Mouse (Mus musculus) CH12.LX (cell line): ENCODE results near the gene S100a16. TPM values are rescaled to one million over a fixed set of nuclear protein-coding genes. Genes with fewer than 3 reads are reported as not detected.

ENCODE experiments used
- DNase-seq: peaks from one replicate; pipeline ENCODE4 v3.0.0-alpha.2; 2013; ENCODE audit errors: extremely low read depth
- H3K27ac ChIP-seq: 2 replicates; pipeline ENCODE4 v1.5.1; 2012; ENCODE audit warnings: low read depth, mild to moderate bottlenecking, control low read depth, moderate library complexity; ENCODE audit not compliant: insufficient read depth
- H3K27me3 ChIP-seq: replicated peaks from 2 replicates; pipeline ENCODE3; 2012; ENCODE audit warnings: inconsistent platforms
- H3K36me3 ChIP-seq, 2 experiments: replicated peaks in 1 of 2; 2 replicates each; pipeline versions ENCODE3 to v1.6.1; 2012; ENCODE audit warnings: inconsistent platforms in 1 of 2, low read length in 1 of 2, mild to moderate bottlenecking in 1 of 2, mixed read lengths in 1 of 2, moderate library complexity in 1 of 2; ENCODE audit not compliant: control insufficient read depth in 1 of 2, insufficient read depth in 1 of 2
- H3K4me1 ChIP-seq, 2 experiments: 2 replicates each; pipeline ENCODE4 v1.6.1; 2012; ENCODE audit warnings: inconsistent platforms in 1 of 2, moderate library complexity in 1 of 2; ENCODE audit not compliant: insufficient read depth in 2 of 2, control insufficient read depth in 1 of 2
- H3K4me2 ChIP-seq: 2 replicates; pipeline ENCODE4 v1.6.1; 2012; ENCODE audit warnings: low read depth, mild to moderate bottlenecking, control low read depth; ENCODE audit not compliant: poor library complexity, insufficient read depth, severe bottlenecking
- H3K4me3 ChIP-seq, 3 experiments: fragments of 150-350 bp in 1 of 3; sonication (generic) in 1 of 3; replicated peaks in 1 of 3; 2 replicates each; pipeline versions ENCODE3 to v1.5.1; 2011 to 2012; ENCODE audit warnings: low read depth in 2 of 3, low read length in 2 of 3, mild to moderate bottlenecking in 2 of 3, moderate library complexity in 2 of 3, control low read depth in 1 of 3, improper control_type of control experiment in 1 of 3, inconsistent platforms in 1 of 3, mixed read lengths in 1 of 3; ENCODE audit not compliant: poor library complexity in 1 of 3
- H3K79me2 ChIP-seq: replicated peaks from 2 replicates; pipeline ENCODE4 v1.6.1; 2012; ENCODE audit warnings: mild to moderate bottlenecking, moderate library complexity; ENCODE audit not compliant: control insufficient read depth, poor library complexity, insufficient read depth, severe bottlenecking; ENCODE audit errors: extremely low read depth
- H3K9ac ChIP-seq: 2 replicates; pipeline ENCODE4 v1.6.1; 2012; ENCODE audit warnings: low read depth, mild to moderate bottlenecking, control low read depth, moderate library complexity; ENCODE audit not compliant: insufficient read depth
- H3K9me3 ChIP-seq: replicated peaks from 2 replicates; pipeline ENCODE3; 2012; ENCODE audit warnings: low read length, inconsistent platforms, mixed read lengths
- BHLHE40 ChIP-seq: IDR thresholded peaks from 2 replicates; pipeline ENCODE4 v1.6.1; 2011; ENCODE audit warnings: mild to moderate bottlenecking, low read depth, low read length, improper control_type of control experiment
- CTCF ChIP-seq, 2 experiments: IDR thresholded peaks in 1 of 2; conservative IDR thresholded peaks in 1 of 2; 2 replicates each; pipeline ENCODE4 v1.5.1; 2011 to 2012; ENCODE audit warnings: low read depth in 2 of 2, low read length in 2 of 2, improper control_type of control experiment in 1 of 2, inconsistent platforms in 1 of 2, mild to moderate bottlenecking in 1 of 2, moderate library complexity in 1 of 2
- ETS1 ChIP-seq: conservative IDR thresholded peaks from 2 replicates; pipeline ENCODE4 v1.6.1; 2012; ENCODE audit warnings: low read depth, mild to moderate bottlenecking, inconsistent platforms, low read length, improper control_type of control experiment, moderate library complexity
- IRF4 ChIP-seq: IDR thresholded peaks from 2 replicates; pipeline ENCODE4 v1.6.1; 2014; ENCODE audit warnings: low read depth, mild to moderate bottlenecking, inconsistent platforms, low read length, improper control_type of control experiment
- JUN ChIP-seq: IDR thresholded peaks from 2 replicates; pipeline ENCODE4 v1.6.1; 2011; ENCODE audit warnings: low read depth, mild to moderate bottlenecking, low read length, improper control_type of control experiment, moderate library complexity; ENCODE audit not compliant: insufficient read depth
- JUND ChIP-seq: conservative IDR thresholded peaks from 2 replicates; pipeline ENCODE4 v1.6.1; 2011; ENCODE audit warnings: low read depth, low read length, improper control_type of control experiment
- KAT2A ChIP-seq: IDR thresholded peaks from 2 replicates; pipeline ENCODE4 v1.6.1; 2012; ENCODE audit warnings: low read length, improper control_type of control experiment, inconsistent platforms; ENCODE audit not compliant: insufficient replicate concordance
- MXI1 ChIP-seq: IDR thresholded peaks from 2 replicates; pipeline ENCODE4 v1.6.1; 2011; ENCODE audit warnings: mild to moderate bottlenecking, low read depth, low read length, improper control_type of control experiment
- NRF1 ChIP-seq: IDR thresholded peaks from 2 replicates; pipeline ENCODE4 v1.6.1; 2014; ENCODE audit warnings: low read depth, mild to moderate bottlenecking, inconsistent platforms, low read length, improper control_type of control experiment, moderate library complexity
- RCOR1 ChIP-seq: conservative IDR thresholded peaks from 2 replicates; pipeline ENCODE4 v1.6.1; 2012; ENCODE audit warnings: low read depth, mild to moderate bottlenecking, inconsistent platforms, low read length, improper control_type of control experiment
- SIN3A ChIP-seq: IDR thresholded peaks from 2 replicates; pipeline ENCODE4 v1.6.1; 2012; ENCODE audit warnings: low read length, improper control_type of control experiment, inconsistent platforms
- SMC3 ChIP-seq: IDR thresholded peaks from 2 replicates; pipeline ENCODE4 v1.6.1; 2011; ENCODE audit warnings: low read depth, low read length, improper control_type of control experiment
- TCF12 ChIP-seq: IDR thresholded peaks from 2 replicates; pipeline ENCODE4 v1.6.1; 2014; ENCODE audit warnings: low read depth, mild to moderate bottlenecking, inconsistent platforms, low read length, improper control_type of control experiment
- ZC3H11A ChIP-seq: IDR thresholded peaks from 2 replicates; pipeline ENCODE4 v1.6.1; 2012; ENCODE audit warnings: low read depth, mild to moderate bottlenecking, inconsistent platforms, low read length, improper control_type of control experiment
- dilution Hi-C: fragments of 300-500 bp; cut with MboI; formaldehyde crosslinking; loops from 2 replicates; pipeline ENCODE4 v1.14.3; 2020; ENCODE audit warnings: low sequenced_read_pairs; ENCODE audit not compliant: extremely low pct_unique_long_range_greater_than_20kb, extremely low pct_ligation_motif_present
- in situ Hi-C: fragments of 300-500 bp; cut with MboI; formaldehyde crosslinking; loops from 3 replicates; pipeline ENCODE4 v1.14.3; 2019; ENCODE audit warnings: low sequenced_read_pairs, low pct_ligation_motif_present, low pct_unique_long_range_greater_than_20kb, mixed read lengths
- polyA plus RNA-seq: library from polyadenylated mRNA; unstranded; fragments of >175 nt; gene quantifications from 2 replicates; pipeline ENCODE4 v1.2.1, GENCODE M21; 2012; ENCODE audit warnings: low read depth; ENCODE audit not compliant: insufficient read length
- total RNA-seq, 2 experiments: library from RNA; depleted of rRNA; stranded (reverse); fragments of 300-350 nt in 1 of 2; fragments of >200 nt in 1 of 2; gene quantifications; 2 replicates each; pipeline ENCODE4 v1.2.3; 2012 to 2014

Gene S100a16
- total and polyA plus RNA-seq, 3 experiments = not detected

DNA sequence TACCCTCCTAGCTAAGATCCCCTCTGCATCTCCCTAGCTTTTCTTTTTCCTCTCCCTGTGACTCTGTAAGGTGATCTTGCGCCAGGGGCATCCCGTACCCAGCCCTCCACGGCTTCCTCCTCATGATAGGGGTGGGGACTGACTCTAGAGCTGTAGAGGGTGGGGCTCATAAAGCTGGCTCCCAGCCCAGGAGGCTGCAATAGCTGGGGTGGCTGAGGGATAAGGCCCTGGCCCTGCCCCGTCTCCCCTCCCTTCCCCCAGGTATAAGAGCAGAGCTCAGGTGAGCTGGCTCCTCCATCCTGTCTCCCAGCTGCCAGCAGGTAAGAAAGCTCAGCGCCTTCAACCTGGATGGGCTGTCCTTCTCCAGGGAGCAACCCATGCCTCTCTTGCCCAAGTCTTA lies 10.5 kb upstream of the S100a16 start, which contains the start of gene S100a14:
TSS of gene S100a14 (plus strand) at position 277 of the 400 bp plus-strand sequence.
- no peak for DNase-seq
- Histone ChIP-seq H3K9me3 (no peaks in the 10 kb centered on the region), H3K4me2 (no peak within 1 kb of the TSS), H3K27ac (no peak within 1 kb of the TSS), H3K36me3 (peaks cover 2 to 14% of the 10 kb centered on the region in 2 experiments), H3K27me3 (peaks cover 4% of the 10 kb centered on the region), H3K9ac (no peak within 1 kb of the TSS), H3K4me3 (no peak within 1 kb of the TSS), H3K4me1 (peaks cover 0 to 4% of the 10 kb centered on the region in 2 experiments; a peak in 1 of 4 replicates), H3K79me2 (no peaks in the 10 kb centered on the region)
- in situ Hi-C loops = no loop called here
- dilution Hi-C loops = no loop called here
- TF ChIP-seq KAT2A (no peak), BHLHE40 (no peak)

DNA sequence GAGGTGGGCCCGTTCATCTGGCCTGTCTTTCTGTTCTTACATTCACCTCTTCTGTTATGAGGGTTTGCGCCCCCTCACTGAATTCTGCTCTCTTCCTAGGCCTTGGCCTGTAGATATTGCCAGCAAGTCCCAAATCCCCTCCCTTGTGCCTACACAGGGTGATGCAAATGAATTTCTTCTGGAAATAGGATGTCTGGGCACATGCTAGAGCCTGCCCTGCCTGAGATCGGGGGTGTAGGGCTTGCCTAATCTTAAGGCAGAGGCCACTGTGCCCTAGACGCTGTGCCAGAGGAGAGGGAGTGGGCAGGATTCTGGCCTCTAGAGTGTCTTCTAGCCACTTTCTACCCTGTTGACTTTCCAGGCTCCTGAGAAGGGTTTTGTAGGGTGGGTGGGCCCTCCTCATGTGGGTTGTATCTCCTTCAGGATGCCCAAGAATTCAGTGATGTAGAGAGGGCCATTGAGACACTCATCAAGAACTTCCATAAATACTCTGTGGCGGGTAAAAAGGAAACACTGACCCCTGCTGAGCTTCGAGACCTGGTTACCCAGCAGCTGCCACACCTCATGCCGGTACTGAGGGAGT lies 9.7 kb upstream of the S100a16 start:
- no peak overlapping the region for H3K4me2 ChIP-seq
- no peak for TF ChIP-seq NRF1
- no peak for TF ChIP-seq RCOR1
- TF ChIP-seq SMC3 = no peak
- TF ChIP-seq JUN = no peak
- no peak for TF ChIP-seq IRF4
- no peak for TF ChIP-seq TCF12
- TF ChIP-seq SIN3A = no peak
- no peak for TF ChIP-seq JUND
- no peak for TF ChIP-seq ETS1
- no peak for TF ChIP-seq ZC3H11A
- no peak for TF ChIP-seq CTCF (conservative IDR thresholded peaks at IDR 0.05 in 1 of 2, IDR thresholded peaks at IDR 0.05 in 1 of 2; ENCODE audit: low read depth in 2 of 2, low read length in 2 of 2)
- no peak for TF ChIP-seq MXI1
- TF ChIP-seq, all 38 proteins: peak for 0
- dilution Hi-C loops (no loop called here), in situ Hi-C loops (no loop called here)
- no peak overlapping the region for H3K4me3 ChIP-seq
- H3K27ac ChIP-seq = no peak overlapping the region
- H3K27me3 ChIP-seq = peaks cover 4% of the 10 kb centered on the region
- H3K79me2 ChIP-seq = no peaks in the 10 kb centered on the region
- no peaks in the 10 kb centered on the region for H3K9me3 ChIP-seq
- no peak overlapping the region for H3K9ac ChIP-seq
- DNase-seq = no peak
- peaks cover 0 to 4% of the 10 kb centered on the region in 2 experiments; a peak in 1 of 4 replicates for H3K4me1 ChIP-seq
- peaks cover 2 to 14% of the 10 kb centered on the region in 2 experiments for H3K36me3 ChIP-seq
